In genomic region chr17:56934545-56935330, GRCm38 (mm10) we compare ENCODE assay signal across 9 mouse cellular contexts. TPM values are rescaled to one million over a fixed set of nuclear protein-coding genes. Genes with fewer than 3 reads are reported as not detected.
DNase-seq lines count a peak whose midpoint lies in the region; ATAC-seq and TF ChIP-seq lines count a peak whose summit lies in the region.
"Had no signal": no experiment of that assay in that cellular context is flagged by ENCODE, and none has a peak within 500 bp of the region (broad histone marks: within the 10 kb centered on the region; RNA-seq: fewer than 3 reads in every experiment).

No protein-coding gene starts in this region.

- peak overlapping the region; percentile 37; the same call in 1 of the 2 replicates for H3K27ac ChIP-seq in spleen, adult 2 months (ENCODE audit: insufficient read depth, low read length)
- peak overlapping the region; percentile 70; the same call in 1 of the 2 replicates for H3K27ac ChIP-seq in limb, embryonic 13.5 days
- H3K27ac ChIP-seq in midbrain, postnatal 0 days (ENCODE audit: low read depth, low read length), result peak overlapping the region; percentile 86

- peak overlapping the region; percentile 97 for H3K9ac ChIP-seq in limb, embryonic 13.5 days
- H3K9ac ChIP-seq in midbrain, postnatal 0 days (replicated peaks; ENCODE audit: low read length, poor library complexity, severe bottlenecking), result peak overlapping the region; percentile 94

- DNase-seq in cerebellum, postnatal 25 days, result no peak
- peak in 1 of 2 experiments; percentile 41 for DNase-seq in spleen, adult 2 months (ENCODE audit: low read depth in 1 of 2, low spot score in 2 of 2)
- DNase-seq in spleen, adult 12 weeks (ENCODE audit: low spot score), result no peak
- DNase-seq in midbrain, postnatal 0 days (ENCODE audit: low spot score), result peak; percentile 5

- TF ChIP-seq CTCF in spleen, adult 2 months (IDR thresholded peaks at IDR 0.05; ENCODE audit: extremely low read depth, insufficient read depth, insufficient read length, insufficient replicate concordance), result no peak
- TF ChIP-seq CTCF in midbrain, postnatal 0 days (IDR thresholded peaks at IDR 0.05), result no peak

- peak overlapping the region; percentile 88 for H3K4me3 ChIP-seq in spleen, adult 2 months (ENCODE audit: extremely low read depth, insufficient read depth, insufficient read length)
- peak overlapping the region; percentile 92 for H3K4me3 ChIP-seq in limb, embryonic 13.5 days
- H3K4me3 ChIP-seq in midbrain, postnatal 0 days (ENCODE audit: low read depth, low read length), result peak overlapping the region; percentile 92

- H3K9me3 ChIP-seq in limb, embryonic 13.5 days, result no peaks in the 10 kb centered on the region
- no peaks in the 10 kb centered on the region for H3K9me3 ChIP-seq in midbrain, postnatal 0 days (ENCODE audit: low read length)

- H3K27me3 ChIP-seq in spleen, adult 2 months (ENCODE audit: control insufficient read depth, insufficient read depth, low read length), result no peaks in the 10 kb centered on the region
- H3K27me3 ChIP-seq in limb, embryonic 13.5 days, result no peaks in the 10 kb centered on the region
- no peaks in the 10 kb centered on the region for H3K27me3 ChIP-seq in midbrain, postnatal 0 days (ENCODE audit: insufficient read depth, low read length)

- peaks cover 6% of the 10 kb centered on the region; the same call in 1 of the 2 replicates for H3K4me1 ChIP-seq in spleen, adult 2 months (ENCODE audit: control insufficient read depth, insufficient read depth, insufficient read length)
- H3K4me1 ChIP-seq in limb, embryonic 13.5 days, result peaks cover 33% of the 10 kb centered on the region
- peaks cover 19% of the 10 kb centered on the region for H3K4me1 ChIP-seq in midbrain, postnatal 0 days (ENCODE audit: insufficient read depth, low read length)

- no peaks in the 10 kb centered on the region for H3K36me3 ChIP-seq in spleen, adult 2 months (ENCODE audit: control insufficient read depth, insufficient read depth, low read length)
- H3K36me3 ChIP-seq in limb, embryonic 13.5 days, result peaks cover 13% of the 10 kb centered on the region
- no peaks in the 10 kb centered on the region for H3K36me3 ChIP-seq in midbrain, postnatal 0 days (ENCODE audit: insufficient read depth, low read length)

- TF ChIP-seq POLR2A in spleen, adult 2 months (IDR thresholded peaks at IDR 0.05; ENCODE audit: low read depth, low read length), result no peak

- peak overlapping the region; percentile 95 for H3K4me2 ChIP-seq in limb, embryonic 13.5 days (replicated peaks)
- peak overlapping the region; percentile 86 for H3K4me2 ChIP-seq in midbrain, postnatal 0 days (ENCODE audit: low read depth, low read length, poor library complexity, severe bottlenecking)

- peak; percentile 43; the same call in 1 of the 2 replicates for ATAC-seq in cerebellum, adult (ENCODE audit: insufficient number of reproducible peaks, low FRiP score, low TSS enrichment)
- peak; percentile 29 for ATAC-seq in frontal cortex, adult (ENCODE audit: low TSS enrichment)
- peak; percentile 55; the same call in 1 of the 2 replicates for ATAC-seq in limb, embryonic 13.5 days (ENCODE audit: low FRiP score, low read depth)
- ATAC-seq in midbrain, postnatal 0 days (ENCODE audit: low FRiP score), result peak; percentile 44
- no peak for ATAC-seq in monocyte, adult 5-6 weeks (replicated peaks; ENCODE audit: insufficient number of reproducible peaks, low FRiP score, low TSS enrichment, poor library complexity, severe bottlenecking)

- WGBS in spleen, adult 2 months, result 5% methylated on average over 45 of the region's 45 CpGs
- 3% methylated on average over 37 of the region's 45 CpGs for WGBS in limb, embryonic 13.5 days
- 1% methylated on average over 21 of the region's 45 CpGs for WGBS in midbrain, postnatal 0 days

RNA-seq across cellular contexts. Expression of gene Mllt1, which starts 0.5 kb away (rescaled TPM):
- 36.2 and 46.1 TPM in 2 replicates for polyA plus RNA-seq in spleen, adult 2 months (2012; rRNA removed)
- polyA plus RNA-seq in limb, embryonic 13.5 days (2015; fragmentation: Nextera tagmentation; extraction: Ambion mirVana), result 63.3 and 74.1 TPM in 2 replicates
- total RNA-seq in midbrain, postnatal 0 days (2014; rRNA removed), result 136 and 145 TPM in 2 replicates
- 60.2 and 63.5 TPM in 2 replicates for polyA plus RNA-seq in midbrain, postnatal 0 days (2015; fragmentation: Nextera tagmentation; extraction: Ambion mirVana)
- total RNA-seq in monocyte, adult 5-6 weeks (2017), result 7.0 to 20.4 TPM (median 8.3 TPM) in 3 replicates

RNA-seq across cellular contexts. Expression of gene Acer1, which starts 47.2 kb away (rescaled TPM):
- polyA plus RNA-seq in spleen, adult 2 months (2012; rRNA removed), result not detected in 2 replicates
- polyA plus RNA-seq in limb, embryonic 13.5 days (2015; fragmentation: Nextera tagmentation; extraction: Ambion mirVana), result not detected in 2 replicates
- total RNA-seq in midbrain, postnatal 0 days (2014; rRNA removed), result not detected in 2 replicates
- not detected in 2 replicates for polyA plus RNA-seq in midbrain, postnatal 0 days (2015; fragmentation: Nextera tagmentation; extraction: Ambion mirVana)
- not detected in 3 replicates for total RNA-seq in monocyte, adult 5-6 weeks (2017)
- total RNA-seq: gastrocnemius, postnatal 36 days had no signal

RNA-seq across cellular contexts. Expression of gene Clpp, which starts 55.4 kb away (rescaled TPM):
- polyA plus RNA-seq in spleen, adult 2 months (2012; rRNA removed), result 66.7 and 103 TPM in 2 replicates
- polyA plus RNA-seq in limb, embryonic 13.5 days (2015; fragmentation: Nextera tagmentation; extraction: Ambion mirVana), result 157 and 163 TPM in 2 replicates
- total RNA-seq in midbrain, postnatal 0 days (2014; rRNA removed), result 126 and 139 TPM in 2 replicates
- polyA plus RNA-seq in midbrain, postnatal 0 days (2015; fragmentation: Nextera tagmentation; extraction: Ambion mirVana), result 158 and 170 TPM in 2 replicates
- total RNA-seq in monocyte, adult 5-6 weeks (2017), result 12.3 to 27.6 TPM (median 13.8 TPM) in 3 replicates

RNA-seq across cellular contexts. Expression of gene 1700061G19Rik, which starts 59.5 kb away (rescaled TPM):
- 0.09 and 0.21 TPM in 2 replicates for polyA plus RNA-seq in spleen, adult 2 months (2012; rRNA removed)
- 0.29 and 0.47 TPM in 2 replicates for polyA plus RNA-seq in limb, embryonic 13.5 days (2015; fragmentation: Nextera tagmentation; extraction: Ambion mirVana)
- total RNA-seq in midbrain, postnatal 0 days (2014; rRNA removed), result not detected in 2 replicates
- 0.45 and 0.72 TPM in 2 replicates for polyA plus RNA-seq in midbrain, postnatal 0 days (2015; fragmentation: Nextera tagmentation; extraction: Ambion mirVana)
- total RNA-seq in monocyte, adult 5-6 weeks (2017), result not detected in 3 replicates
- total RNA-seq: gastrocnemius, postnatal 36 days had no signal
